Mouse (Mus musculus) heart, embryonic 11.5 days (tissue): ENCODE results near the gene Rapgef2. TPM values are rescaled to one million over a fixed set of nuclear protein-coding genes. Genes with fewer than 3 reads are reported as not detected.
"Not testable (repeated sequence)": the region's sequence is repeated elsewhere in the genome, so short reads cannot be mapped to it uniquely, and the experiment has no call there.

ENCODE experiments used
- ATAC-seq: fragments of 200-750 bp; cut with Nextera tagmentation; replicated peaks from 2 replicates; pipeline ENCODE4 v1.8.0; 2017; ENCODE audit warnings: moderate library complexity; ENCODE audit not compliant: insufficient number of reproducible peaks, low FRiP score, low TSS enrichment
- H3K27ac ChIP-seq: fragments of 300-500 bp; sonication (generic); 2 replicates; pipeline ENCODE4 v1.5.1; 2014; ENCODE audit warnings: mild to moderate bottlenecking, low read depth, low read length
- H3K27me3 ChIP-seq: fragments of 300-500 bp; sonication (generic); 2 replicates; pipeline ENCODE4 v1.6.1; 2014; ENCODE audit warnings: mild to moderate bottlenecking, low read length, mixed read lengths; ENCODE audit not compliant: control insufficient read depth, insufficient read depth
- H3K36me3 ChIP-seq: fragments of 300-500 bp; sonication (generic); 2 replicates; pipeline ENCODE4 v1.6.1; 2014; ENCODE audit warnings: mild to moderate bottlenecking, low read length, moderate library complexity, mixed read lengths; ENCODE audit not compliant: control insufficient read depth, insufficient read depth
- H3K4me1 ChIP-seq: fragments of 300-500 bp; sonication (generic); 2 replicates; pipeline ENCODE4 v1.6.1; 2014; ENCODE audit warnings: low read length; ENCODE audit not compliant: control insufficient read depth, insufficient read depth
- H3K4me2 ChIP-seq: fragments of 300-500 bp; sonication (generic); 2 replicates; pipeline ENCODE4 v1.6.1; 2014; ENCODE audit warnings: mild to moderate bottlenecking, moderate library complexity
- H3K4me3 ChIP-seq: fragments of 300-500 bp; sonication (generic); 2 replicates; pipeline ENCODE4 v1.5.1; 2014; ENCODE audit warnings: low read depth, low read length
- H3K9ac ChIP-seq: fragments of 300-500 bp; sonication (generic); 2 replicates; pipeline ENCODE4 v1.6.1; 2014; ENCODE audit warnings: mild to moderate bottlenecking, low read depth, low read length, moderate library complexity
- H3K9me3 ChIP-seq: fragments of 300-500 bp; sonication (generic); replicated peaks from 2 replicates; pipeline ENCODE4 v1.6.1; 2016; ENCODE audit warnings: low read length; ENCODE audit not compliant: control insufficient read depth
- WGBS: fragments of 180-500 bp; shearing (Covaris S2); extraction: QIAGEN DNeasy Blood & Tissue Kit; methylation state at CpG from one replicate; pipeline ENCODE4 v1.1.7; 2014; ENCODE audit not compliant: insufficient replicate concordance; 5-methylcytosine and 5-hydroxymethylcytosine counted together
- polyA plus RNA-seq: library from polyadenylated mRNA; unstranded; fragments of >200 nt; fragmentation: Nextera tagmentation; extraction: Ambion mirVana; gene quantifications from 2 replicates; pipeline ENCODE4 v1.2.1, GENCODE M21; 2014

Rapgef2 gene
- polyA plus RNA-seq, 1 experiment from 2014 or later: 5.9 TPM

DNA sequence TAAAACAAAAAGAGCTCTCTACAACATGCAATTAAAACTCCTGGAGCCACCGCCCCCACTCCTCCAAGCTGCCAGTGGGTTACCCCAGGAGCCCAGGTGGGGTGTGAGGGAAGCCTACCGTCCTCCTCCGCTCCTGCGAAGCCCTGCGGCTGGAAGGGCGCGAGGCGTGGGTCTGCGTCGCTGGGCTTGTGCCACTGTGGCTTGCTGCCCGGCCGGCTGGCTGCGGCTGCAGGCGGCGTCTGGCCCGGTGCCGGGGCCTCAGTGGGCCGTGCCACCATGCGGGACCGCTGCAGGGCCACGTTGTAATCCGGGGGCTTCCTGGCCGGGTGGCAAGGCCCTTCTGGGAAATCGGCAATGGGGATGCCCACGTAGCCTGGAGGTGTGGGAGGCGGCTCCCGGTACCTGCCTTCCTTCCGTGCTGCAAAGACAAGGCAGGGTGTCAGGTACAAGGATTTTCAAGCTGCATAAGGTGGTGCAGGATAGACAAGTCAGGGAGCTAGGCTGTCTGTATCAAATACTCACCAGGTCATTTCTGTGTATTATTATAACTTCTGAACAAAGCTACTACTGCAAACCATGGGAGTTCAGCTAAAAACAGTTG is 219.8 kb downstream of the Rapgef2 start:
- Histone ChIP-seq H3K4me2 (no peak overlapping the region), H3K4me1 (peaks cover 7% of the 10 kb centered on the region; the same call in 1 of the 2 replicates), H3K27me3 (no peaks in the 10 kb centered on the region), H3K4me3 (no peak overlapping the region), H3K27ac (no peak overlapping the region), H3K9ac (no peak overlapping the region), H3K36me3 (peaks cover 10% of the 10 kb centered on the region), H3K9me3 (no peaks in the 10 kb centered on the region)
- no peak; the same call in 1 of the 2 replicates for ATAC-seq
- 76% methylated on average over 28 of the region's 28 CpGs for WGBS

DNA sequence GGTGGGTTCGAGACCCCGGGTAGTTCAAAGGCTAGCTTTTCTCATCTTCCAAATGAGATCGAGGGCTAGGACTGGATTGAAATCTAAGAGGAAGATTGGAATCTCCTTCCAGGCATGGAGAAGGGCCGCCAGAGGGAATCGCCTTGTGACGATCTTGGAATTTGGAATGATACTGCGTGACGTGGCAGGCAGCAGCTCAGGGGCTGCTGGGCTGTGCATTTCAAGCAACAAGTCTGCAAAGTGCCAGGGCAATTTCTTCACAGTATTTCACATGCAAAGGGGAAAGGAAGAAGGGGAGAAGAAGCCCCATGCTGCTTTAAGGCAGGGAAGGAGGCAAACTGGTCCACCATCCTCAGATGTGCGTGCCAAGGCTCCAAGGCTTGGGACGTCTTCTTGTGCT is 222.2 kb downstream of the Rapgef2 start:
- H3K27me3 ChIP-seq: no peaks in the 10 kb centered on the region
- no peaks in the 10 kb centered on the region for H3K9me3 ChIP-seq
- H3K4me3 ChIP-seq: no peak overlapping the region
- H3K4me2 ChIP-seq: no peak overlapping the region
- peaks cover 9% of the 10 kb centered on the region for H3K36me3 ChIP-seq
- ATAC-seq: no peak
- no peak overlapping the region for H3K9ac ChIP-seq
- H3K27ac ChIP-seq: no peak overlapping the region
- 89% methylated on average over 10 of the region's 10 CpGs for WGBS
- H3K4me1 ChIP-seq: no peaks in the 10 kb centered on the region

DNA sequence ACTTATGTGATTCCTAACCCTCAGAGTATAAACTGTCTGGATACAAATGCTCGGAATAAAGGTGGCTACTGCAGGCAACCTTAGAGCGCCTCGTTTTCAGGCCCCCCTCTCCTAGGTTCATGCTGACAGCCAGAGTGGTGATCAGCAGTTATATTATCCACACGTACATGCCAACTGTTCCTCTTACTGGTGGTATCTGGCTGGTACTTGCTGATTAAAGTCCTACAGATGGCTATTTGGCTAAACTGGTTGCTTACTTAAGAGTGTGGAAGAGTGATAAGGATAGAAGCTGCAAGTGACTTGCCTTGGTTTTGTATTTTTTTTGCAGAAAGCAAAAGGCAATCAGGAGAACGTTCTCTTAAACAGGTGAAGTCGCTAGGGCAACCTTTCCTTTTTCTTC is 224.9 kb downstream of the Rapgef2 start:
- 62% methylated on average over 6 of the region's 6 CpGs for WGBS
- H3K36me3 ChIP-seq: peaks cover 4% of the 10 kb centered on the region
- no peak overlapping the region for H3K9ac ChIP-seq
- no peaks in the 10 kb centered on the region for H3K4me1 ChIP-seq
- no peaks in the 10 kb centered on the region for H3K9me3 ChIP-seq
- H3K4me2 ChIP-seq: no peak overlapping the region
- ATAC-seq: no peak
- no peaks in the 10 kb centered on the region for H3K27me3 ChIP-seq
- no peak overlapping the region for H3K27ac ChIP-seq
- H3K4me3 ChIP-seq: no peak overlapping the region

DNA sequence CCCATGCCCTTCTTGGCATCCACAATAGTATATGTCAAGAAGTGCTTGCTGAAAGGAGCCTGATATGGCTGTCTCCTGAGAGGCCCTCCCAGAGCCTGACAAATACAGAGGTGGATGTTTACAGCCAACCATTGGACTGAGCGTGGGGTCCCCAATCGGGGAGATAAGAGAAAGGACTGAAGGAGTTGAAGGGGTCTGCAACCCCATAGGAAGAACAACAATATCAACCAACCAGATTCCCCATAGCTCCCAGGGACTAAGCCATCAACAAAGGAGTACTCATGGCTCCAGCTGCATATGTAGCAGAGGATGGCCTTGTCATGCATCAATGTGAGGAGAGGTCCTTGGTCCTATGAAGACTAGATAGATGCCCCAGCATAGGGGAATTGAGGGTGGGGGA is 227.8 kb downstream of the Rapgef2 start:
- H3K27ac ChIP-seq, H3K4me3 ChIP-seq, H3K4me2 ChIP-seq, H3K27me3 ChIP-seq, ATAC-seq, H3K9me3 ChIP-seq, H3K36me3 ChIP-seq, H3K9ac ChIP-seq, H3K4me1 ChIP-seq: not testable (repeated sequence)
- 58% methylated on average over 2 of the region's 2 CpGs for WGBS

DNA sequence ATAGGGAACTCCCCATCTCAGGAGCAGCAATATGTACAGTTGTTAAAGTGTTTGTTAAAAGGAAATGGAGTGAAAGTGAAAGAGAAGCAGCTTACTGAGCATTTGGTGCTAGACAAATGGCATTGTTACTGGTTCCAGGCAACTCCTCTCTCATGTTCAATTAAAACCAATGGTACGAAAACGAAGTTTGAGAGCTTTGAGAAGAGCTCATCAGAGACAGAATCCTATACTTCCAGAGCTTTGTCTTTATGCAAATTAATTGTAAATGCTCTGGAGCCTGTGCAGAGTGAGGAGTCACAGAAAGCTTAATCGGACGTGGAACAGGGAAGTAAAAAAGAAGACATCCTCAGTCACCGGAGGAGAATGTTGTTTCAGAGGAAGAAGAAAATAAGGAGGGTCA is 241.1 kb downstream of the Rapgef2 start:
- no peak overlapping the region for H3K9ac ChIP-seq
- H3K36me3 ChIP-seq: no peaks in the 10 kb centered on the region
- no peak for ATAC-seq
- H3K4me1 ChIP-seq: no peaks in the 10 kb centered on the region
- no peak overlapping the region for H3K4me2 ChIP-seq
- H3K27me3 ChIP-seq: no peaks in the 10 kb centered on the region
- H3K9me3 ChIP-seq: no peaks in the 10 kb centered on the region
- 81% methylated on average over 5 of the region's 5 CpGs for WGBS
- no peak overlapping the region for H3K27ac ChIP-seq
- H3K4me3 ChIP-seq: no peak overlapping the region

DNA sequence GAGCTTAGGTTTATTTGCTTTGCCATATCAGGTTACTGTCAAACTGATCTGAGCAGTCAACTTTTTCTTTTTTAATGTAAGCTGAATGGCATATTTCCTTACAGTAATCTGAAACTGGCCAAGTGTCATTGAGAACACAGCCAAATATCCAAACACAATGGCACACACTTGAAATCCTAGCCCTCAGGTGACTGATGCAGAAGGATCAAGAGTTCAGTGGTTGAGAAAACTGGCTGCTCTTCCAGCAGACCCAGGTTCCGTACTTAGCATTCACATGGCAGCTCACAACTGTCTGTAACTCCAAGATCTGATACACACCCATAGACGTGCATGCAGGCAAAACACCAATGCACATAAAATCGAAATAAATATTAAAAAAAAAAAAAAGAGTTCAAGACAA is 243.3 kb downstream of the Rapgef2 start:
- H3K4me3 ChIP-seq: no peak overlapping the region
- no peak overlapping the region for H3K4me2 ChIP-seq
- no peaks in the 10 kb centered on the region for H3K27me3 ChIP-seq
- 67% methylated on average over 3 of the region's 3 CpGs for WGBS
- H3K27ac ChIP-seq: no peak overlapping the region
- no peaks in the 10 kb centered on the region for H3K9me3 ChIP-seq
- no peak for ATAC-seq
- no peaks in the 10 kb centered on the region for H3K4me1 ChIP-seq
- H3K36me3 ChIP-seq: no peaks in the 10 kb centered on the region
- no peak overlapping the region for H3K9ac ChIP-seq

DNA sequence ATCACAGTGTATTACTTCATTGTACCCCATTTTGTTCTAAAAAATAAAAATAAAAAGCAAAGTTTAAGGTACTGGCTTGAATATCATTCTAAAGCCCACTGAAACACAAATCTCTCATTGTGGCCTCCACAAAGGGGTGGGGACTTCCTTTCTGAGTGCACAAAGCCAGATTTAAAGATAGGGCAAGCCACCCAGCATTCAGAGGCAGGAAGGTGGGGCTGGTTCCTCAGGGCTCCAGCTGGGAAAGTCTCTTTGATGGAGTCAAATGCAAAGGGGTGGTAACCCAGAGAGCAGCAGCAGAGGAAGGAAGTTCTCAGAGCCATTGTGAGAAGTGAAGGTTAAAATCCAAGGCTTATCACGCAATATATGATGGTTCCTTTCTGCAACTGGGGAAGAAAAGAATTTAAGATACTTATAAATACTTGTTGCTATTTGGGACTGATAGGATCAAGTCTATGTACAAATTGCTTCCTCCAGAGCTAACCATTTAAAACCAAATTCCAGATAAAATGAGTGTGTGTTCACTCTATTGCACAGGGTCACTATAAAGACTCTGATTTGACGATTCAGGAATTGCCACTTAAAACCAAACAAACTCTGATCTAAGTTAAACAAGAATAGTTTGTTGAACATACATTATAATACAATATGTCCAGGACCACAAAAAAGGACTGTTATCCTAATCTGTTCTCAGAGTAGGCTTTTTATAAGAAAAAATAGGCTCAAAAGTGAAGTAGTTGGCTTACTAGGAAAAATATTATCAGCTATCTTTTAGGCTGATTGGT is 246.5 kb downstream of the Rapgef2 start:
- Histone ChIP-seq H3K36me3 (no peaks in the 10 kb centered on the region), H3K4me1 (no peaks in the 10 kb centered on the region), H3K27me3 (no peaks in the 10 kb centered on the region), H3K4me3 (no peak overlapping the region), H3K4me2 (no peak overlapping the region), H3K9ac (no peak overlapping the region), H3K9me3 (no peaks in the 10 kb centered on the region), H3K27ac (no peak overlapping the region)
- no peak for ATAC-seq
- WGBS: 59% methylated on average over 2 of the region's 2 CpGs

DNA sequence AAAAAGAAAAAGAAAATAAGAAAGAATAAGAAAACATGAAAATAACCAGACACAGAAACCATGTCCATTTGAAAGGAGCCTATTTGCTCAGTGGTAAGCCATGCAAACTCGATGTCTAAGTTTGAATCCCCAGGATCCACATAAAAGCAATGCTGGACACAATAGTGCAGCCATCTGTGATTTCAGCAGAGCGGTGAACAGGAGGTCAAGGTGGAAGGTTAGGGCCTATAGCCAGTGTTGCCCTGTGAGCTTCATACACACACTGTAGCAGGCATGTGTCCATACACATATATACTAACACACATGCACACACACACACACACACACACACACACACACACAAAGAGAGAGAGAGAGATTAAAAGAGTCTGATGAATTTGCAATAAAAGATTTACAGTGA is 247.3 kb downstream of the Rapgef2 start:
- Histone ChIP-seq H3K4me3 (no peak overlapping the region), H3K9me3 (no peaks in the 10 kb centered on the region), H3K4me2 (no peak overlapping the region), H3K4me1 (no peaks in the 10 kb centered on the region), H3K36me3 (no peaks in the 10 kb centered on the region), H3K27ac (no peak overlapping the region), H3K9ac (no peak overlapping the region), H3K27me3 (no peaks in the 10 kb centered on the region)
- WGBS: 79% methylated on average over 2 of the region's 2 CpGs
- ATAC-seq: no peak

DNA sequence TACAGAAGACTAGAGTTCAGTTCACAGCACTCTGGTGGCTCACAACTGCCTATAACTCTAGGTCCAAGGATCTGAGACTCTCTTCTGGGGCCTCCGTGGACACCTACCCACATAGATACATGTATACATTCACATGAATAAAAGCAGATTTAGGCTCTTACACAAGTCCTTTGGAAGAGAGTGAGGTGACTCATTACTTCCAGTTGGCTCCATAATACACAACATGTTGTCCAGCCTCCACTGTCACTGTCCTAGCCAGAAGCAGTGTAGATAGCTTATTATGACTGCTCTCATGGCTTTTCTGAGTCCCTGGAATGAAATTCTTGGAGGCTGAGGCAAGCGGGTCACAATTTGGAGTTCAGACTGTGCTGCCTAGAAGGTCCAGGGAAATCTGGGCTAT is 251.9 kb downstream of the Rapgef2 start:
- Histone ChIP-seq H3K4me1 (no peaks in the 10 kb centered on the region), H3K9me3 (no peaks in the 10 kb centered on the region), H3K9ac (no peak overlapping the region), H3K4me3 (no peak overlapping the region), H3K27ac (no peak overlapping the region), H3K36me3 (no peaks in the 10 kb centered on the region), H3K4me2 (no peak overlapping the region), H3K27me3 (no peaks in the 10 kb centered on the region)
- ATAC-seq: no peak
- 77% methylated on average over 2 of the region's 2 CpGs for WGBS
